Mouse (Mus musculus): ENCODE data around the gene Ly6g5c.
"Not testable (repeated sequence)": the region's sequence is repeated elsewhere in the genome, so short reads cannot be mapped to it uniquely, and the experiment has no call there.

Ly6g5c gene

GRCm38 (mm10) chr17:35106522-35106921 lies 1.6 kb upstream of the Ly6g5c start:
- DNase-seq (ENCODE audit: low spot score in 2 of 2), result no peak

- DNase-seq (ENCODE audit: low spot score in 2 of 2), result no peak
These were observed 3.7 kb downstream of the Ly6g5c start for GRCm38 (mm10) chr17:35111774-35112173.

- DNase-seq (ENCODE audit: low spot score in 2 of 2), result no peak
These were observed 7.3 kb downstream of the Ly6g5c start, which contains the start of gene Ly6g5b for GRCm38 (mm10) chr17:35115046-35116019. Gene Ly6g5b, minus strand, starts transcription at chr17:35115428.

- no peak for DNase-seq (ENCODE audit: low spot score in 2 of 2)
These were observed 12.7 kb downstream of the Ly6g5c start for GRCm38 (mm10) chr17:35120745-35121142.

- peak; percentile 86 to 97 for DNase-seq (ENCODE audit: low spot score in 2 of 2)
These were observed 13.2 kb downstream of the Ly6g5c start, which contains the start of gene Gpank1 for GRCm38 (mm10) chr17:35121143-35121799. Gene Gpank1, plus strand, starts transcription at chr17:35121455.

- peak; percentile 42 to 49 for DNase-seq (ENCODE audit: low spot score in 2 of 2)
These were observed 13.8 kb downstream of the Ly6g5c start, which contains the start of gene Csnk2b for GRCm38 (mm10) chr17:35121871-35122303. Gene Csnk2b, minus strand, starts transcription at chr17:35122053.

GRCm38 (mm10) chr17:35123287-35123686 lies 15.2 kb downstream of the Ly6g5c start:
- DNase-seq (ENCODE audit: low spot score in 2 of 2), result not testable (repeated sequence)

GRCm38 (mm10) chr17:35124261-35124896 lies 16.3 kb downstream of the Ly6g5c start:
- DNase-seq (ENCODE audit: low spot score in 2 of 2), result not testable (repeated sequence)

GRCm38 (mm10) chr17:35125081-35125480 lies 17.0 kb downstream of the Ly6g5c start:
- no peak for DNase-seq (ENCODE audit: low spot score in 2 of 2)

- no peak for DNase-seq (ENCODE audit: low spot score in 2 of 2)
These were observed 17.5 kb downstream of the Ly6g5c start for GRCm38 (mm10) chr17:35125578-35125977.

- DNase-seq (ENCODE audit: low spot score in 2 of 2), result peak; percentile 41 to 53
These were observed 18.1 kb downstream of the Ly6g5c start, which contains the start of gene D17H6S53E for GRCm38 (mm10) chr17:35126206-35126611. Gene D17H6S53E, plus strand, starts transcription at chr17:35126373.

- no peak for DNase-seq (ENCODE audit: low spot score in 2 of 2)
These were observed 18.9 kb downstream of the Ly6g5c start for GRCm38 (mm10) chr17:35127017-35127416.

GRCm38 (mm10) chr17:35128996-35129395 lies 20.9 kb downstream of the Ly6g5c start:
- DNase-seq (ENCODE audit: low spot score in 2 of 2), result no peak

- DNase-seq (ENCODE audit: low spot score in 2 of 2), result no peak
These were observed 23.0 kb downstream of the Ly6g5c start for GRCm38 (mm10) chr17:35131038-35131437.

GRCm38 (mm10) chr17:35131500-35132173 lies 23.6 kb downstream of the Ly6g5c start, which contains the start of gene Apom:
Gene Apom, minus strand, starts transcription at chr17:35132050.
- no peak for DNase-seq (ENCODE audit: low spot score in 2 of 2)

- DNase-seq (ENCODE audit: low spot score in 2 of 2), result no peak
These were observed 24.1 kb downstream of the Ly6g5c start for GRCm38 (mm10) chr17:35132174-35132560.

GRCm38 (mm10) chr17:35133517-35133916 lies 25.4 kb downstream of the Ly6g5c start:
- DNase-seq (ENCODE audit: low spot score in 2 of 2), result no peak

GRCm38 (mm10) chr17:35134801-35135590 lies 26.9 kb downstream of the Ly6g5c start, which contains the start of gene Bag6:
Gene Bag6, plus strand, starts transcription at chr17:35135178.
- DNase-seq (ENCODE audit: low spot score in 2 of 2), result peak; percentile 92 to 93

- no peak for DNase-seq (ENCODE audit: low spot score in 2 of 2)
These were observed 27.7 kb downstream of the Ly6g5c start for GRCm38 (mm10) chr17:35135591-35136320.

- DNase-seq (ENCODE audit: low spot score in 2 of 2), result no peak
These were observed 31.2 kb downstream of the Ly6g5c start for GRCm38 (mm10) chr17:35139269-35139668.

Data from frontal cortex, postnatal 25 days (tissue).